8 mouse cellular contexts compared by ENCODE assay signal in genomic region chr10:116196596-116197415, GRCm38 (mm10).
DNase-seq lines count a peak whose midpoint lies in the region; ATAC-seq and TF ChIP-seq lines count a peak whose summit lies in the region.

No protein-coding gene starts in this region.

- H3K4me2 ChIP-seq in kidney, postnatal 0 days (ENCODE audit: low read length) = no peak overlapping the region
- peak overlapping the region; percentile 48 for H3K4me2 ChIP-seq in embryonic facial prominence, embryonic 13.5 days
- peak overlapping the region; percentile 8; the same call in 1 of the 2 replicates for H3K4me2 ChIP-seq in limb, embryonic 11.5 days (ENCODE audit: low read depth, severe bottlenecking)
- H3K4me2 ChIP-seq in intestine, embryonic 15.5 days (replicated peaks) = no peak overlapping the region; the same call in 1 of the 2 replicates

- H3K4me1 ChIP-seq in kidney, postnatal 0 days (replicated peaks; ENCODE audit: insufficient read depth, low read length) = 0 out of 2 replicates have a peak, but pooled peaks cover 7% of the 10 kb centered on the region
- peaks cover 9% of the 10 kb centered on the region; the same call in 1 of the 2 replicates for H3K4me1 ChIP-seq in embryonic facial prominence, embryonic 13.5 days
- H3K4me1 ChIP-seq in limb, embryonic 11.5 days (ENCODE audit: control insufficient read depth, insufficient read depth, low read length) = no peaks in the 10 kb centered on the region
- no peaks in the 10 kb centered on the region; the same call in 1 of the 2 replicates for H3K4me1 ChIP-seq in intestine, embryonic 15.5 days (replicated peaks)

- peak; percentile 65 for TF ChIP-seq CTCF in kidney, postnatal 0 days (IDR thresholded peaks at IDR 0.05; ENCODE audit: low read depth)

- WGBS in kidney, postnatal 0 days = 25% methylated on average over 14 of the region's 14 CpGs
- WGBS in embryonic facial prominence, embryonic 13.5 days = 14% methylated on average over 14 of the region's 14 CpGs
- whole genome bisulfite sequencing in limb, embryonic 11.5 days = 21% methylated on average over 14 of the region's 14 CpGs
- WGBS in intestine, embryonic 15.5 days = 29% methylated on average over 14 of the region's 14 CpGs

- H3K27ac ChIP-seq in kidney, postnatal 0 days = no peak overlapping the region
- H3K27ac ChIP-seq in embryonic facial prominence, embryonic 13.5 days = no peak overlapping the region
- H3K27ac ChIP-seq in limb, embryonic 11.5 days (replicated peaks; ENCODE audit: low read depth, low read length) = no peak overlapping the region
- H3K27ac ChIP-seq in intestine, embryonic 15.5 days = no peak overlapping the region

- H3K4me3 ChIP-seq in kidney, postnatal 0 days (replicated peaks; ENCODE audit: low read depth, low read length) = no peak overlapping the region
- H3K4me3 ChIP-seq in embryonic facial prominence, embryonic 13.5 days = no peak overlapping the region
- H3K4me3 ChIP-seq in limb, embryonic 11.5 days (ENCODE audit: low read depth, low read length) = no peak overlapping the region
- H3K4me3 ChIP-seq in intestine, embryonic 15.5 days (replicated peaks) = no peak overlapping the region

- no peak for DNase-seq in kidney, postnatal 0 days (ENCODE audit: low spot score)
- DNase-seq in kidney, adult 8-10 months = no peak
- peak; percentile 45 for DNase-seq in R1 (ENCODE audit: low read depth, low spot score)
- peak; percentile 51 for DNase-seq in limb, embryonic 11.5 days (ENCODE audit: low spot score)
- no peak for DNase-seq in testis, postnatal 10 days (ENCODE audit: low spot score)
- no peak for DNase-seq in adrenal gland, postnatal 14 days

- no peaks in the 10 kb centered on the region for H3K36me3 ChIP-seq in kidney, postnatal 0 days (ENCODE audit: insufficient read depth, low read length)
- H3K36me3 ChIP-seq in embryonic facial prominence, embryonic 13.5 days = no peaks in the 10 kb centered on the region
- H3K36me3 ChIP-seq in limb, embryonic 11.5 days (ENCODE audit: control insufficient read depth, insufficient read depth, low read length) = no peaks in the 10 kb centered on the region
- H3K36me3 ChIP-seq in intestine, embryonic 15.5 days = no peaks in the 10 kb centered on the region

- no peaks in the 10 kb centered on the region for H3K27me3 ChIP-seq in kidney, postnatal 0 days (ENCODE audit: insufficient read depth, low read length)
- peaks cover 9% of the 10 kb centered on the region; the same call in 1 of the 2 replicates for H3K27me3 ChIP-seq in embryonic facial prominence, embryonic 13.5 days
- no peaks in the 10 kb centered on the region for H3K27me3 ChIP-seq in limb, embryonic 11.5 days (ENCODE audit: control insufficient read depth, insufficient read depth, low read length)
- no peaks in the 10 kb centered on the region for H3K27me3 ChIP-seq in intestine, embryonic 15.5 days (replicated peaks)

- ATAC-seq in kidney, postnatal 0 days (replicated peaks; ENCODE audit: low FRiP score, low read depth) = no peak
- 0 out of 2 replicates have a peak, but pooled peaks have one; percentile 41 for ATAC-seq in embryonic facial prominence, embryonic 13.5 days (ENCODE audit: insufficient number of reproducible peaks, insufficient read depth, low FRiP score, low TSS enrichment, low read depth)
- ATAC-seq in limb, embryonic 11.5 days (ENCODE audit: insufficient number of reproducible peaks, low FRiP score, low TSS enrichment, low read depth) = no peak; the same call in 1 of the 2 replicates
- ATAC-seq in intestine, embryonic 15.5 days = no peak

- H3K9ac ChIP-seq in kidney, postnatal 0 days (ENCODE audit: low read depth, low read length) = no peak overlapping the region
- no peak overlapping the region for H3K9ac ChIP-seq in embryonic facial prominence, embryonic 13.5 days
- no peak overlapping the region for H3K9ac ChIP-seq in limb, embryonic 11.5 days (ENCODE audit: low read length)
- H3K9ac ChIP-seq in intestine, embryonic 15.5 days = no peak overlapping the region

- H3K9me3 ChIP-seq in kidney, postnatal 0 days (replicated peaks; ENCODE audit: low read length) = no peaks in the 10 kb centered on the region
- no peaks in the 10 kb centered on the region for H3K9me3 ChIP-seq in embryonic facial prominence, embryonic 13.5 days
- H3K9me3 ChIP-seq in limb, embryonic 11.5 days (ENCODE audit: control insufficient read depth, low read length) = no peaks in the 10 kb centered on the region
- H3K9me3 ChIP-seq in intestine, embryonic 15.5 days = no peaks in the 10 kb centered on the region

Comparison
In these comparisons a context has a peak if more than half of its experiments do, and no peak if none do; other contexts are left out.
1. DNase-seq: peak in R1 (single experiment) and limb, embryonic 11.5 days (single experiment); none in kidney, postnatal 0 days (single experiment), kidney, adult 8-10 months (0 of 2), testis, postnatal 10 days (single experiment) and adrenal gland, postnatal 14 days (single experiment).
2. H3K4me2 ChIP-seq: peak in embryonic facial prominence, embryonic 13.5 days (single experiment) and limb, embryonic 11.5 days (single experiment); none in kidney, postnatal 0 days (single experiment) and intestine, embryonic 15.5 days (single experiment).